Mouse (Mus musculus): ENCODE data around the gene Tbcb. TPM values are rescaled to one million over a fixed set of nuclear protein-coding genes. Genes with fewer than 3 reads are reported as not detected.

The Tbcb gene
- polyA plus RNA-seq (2011; ENCODE audit: insufficient read depth, insufficient read length, low read depth, missing spikeins), result 86.6 and 90.0 TPM in 2 replicates

GRCm38 (mm10) chr7:30231669-30232454, at the start of gene Tbcb, which contains the start of gene Polr2i:
Gene Tbcb, minus strand, starts transcription at chr7:30232272.
Gene Polr2i, plus strand, starts transcription at chr7:30231948.
- H3K4me3 ChIP-seq (ENCODE audit: low read depth, low read length), result peak within 1 kb of the TSS; percentile 92
- peak within 1 kb of the TSS; percentile 55 for H3K9ac ChIP-seq (ENCODE audit: low read depth, poor library complexity, severe bottlenecking)
- H3K36me3 ChIP-seq (ENCODE audit: control insufficient read depth, insufficient read depth, low read length, poor library complexity, severe bottlenecking), result no peaks in the 10 kb centered on the region
- peak within 1 kb of the TSS; percentile 71 for H3K27ac ChIP-seq (ENCODE audit: insufficient read depth, low read length)
- TF ChIP-seq POLR2A (IDR thresholded peaks at IDR 0.05; ENCODE audit: insufficient read depth, low read length), result peak; percentile 83
- no peak for TF ChIP-seq EP300 (IDR thresholded peaks at IDR 0.05; ENCODE audit: insufficient read depth, low read depth, low read length)
- no peaks in the 10 kb centered on the region for H3K9me3 ChIP-seq (replicated peaks; ENCODE audit: control insufficient read depth, insufficient read depth, low read length, poor library complexity, severe bottlenecking)
- no peaks in the 10 kb centered on the region for H3K4me1 ChIP-seq (ENCODE audit: control insufficient read depth, insufficient read depth, low read length)
- H3K27me3 ChIP-seq (ENCODE audit: control insufficient read depth, insufficient read depth, low read length, poor library complexity, severe bottlenecking), result no peaks in the 10 kb centered on the region

GRCm38 (mm10) chr7:30281522-30281921, 49.5 kb upstream of the Tbcb start:
- peaks cover 2% of the 10 kb centered on the region for H3K4me1 ChIP-seq (ENCODE audit: control insufficient read depth, insufficient read depth, low read length)
- no peak overlapping the region for H3K4me3 ChIP-seq (ENCODE audit: low read depth, low read length)
- H3K36me3 ChIP-seq (ENCODE audit: control insufficient read depth, insufficient read depth, low read length, poor library complexity, severe bottlenecking), result no peaks in the 10 kb centered on the region
- no peaks in the 10 kb centered on the region for H3K9me3 ChIP-seq (replicated peaks; ENCODE audit: control insufficient read depth, insufficient read depth, low read length, poor library complexity, severe bottlenecking)
- no peaks in the 10 kb centered on the region for H3K27me3 ChIP-seq (ENCODE audit: control insufficient read depth, insufficient read depth, low read length, poor library complexity, severe bottlenecking)
- peak overlapping the region; percentile 97 for H3K27ac ChIP-seq (ENCODE audit: insufficient read depth, low read length)
- no peak for TF ChIP-seq POLR2A (IDR thresholded peaks at IDR 0.05; ENCODE audit: insufficient read depth, low read length)
- no peak for TF ChIP-seq CTCF (IDR thresholded peaks at IDR 0.05; ENCODE audit: low read depth, low read length)
- TF ChIP-seq EP300 (IDR thresholded peaks at IDR 0.05; ENCODE audit: insufficient read depth, low read depth, low read length), result no peak
- H3K9ac ChIP-seq (ENCODE audit: low read depth, poor library complexity, severe bottlenecking), result peak overlapping the region; percentile 81

DNA sequence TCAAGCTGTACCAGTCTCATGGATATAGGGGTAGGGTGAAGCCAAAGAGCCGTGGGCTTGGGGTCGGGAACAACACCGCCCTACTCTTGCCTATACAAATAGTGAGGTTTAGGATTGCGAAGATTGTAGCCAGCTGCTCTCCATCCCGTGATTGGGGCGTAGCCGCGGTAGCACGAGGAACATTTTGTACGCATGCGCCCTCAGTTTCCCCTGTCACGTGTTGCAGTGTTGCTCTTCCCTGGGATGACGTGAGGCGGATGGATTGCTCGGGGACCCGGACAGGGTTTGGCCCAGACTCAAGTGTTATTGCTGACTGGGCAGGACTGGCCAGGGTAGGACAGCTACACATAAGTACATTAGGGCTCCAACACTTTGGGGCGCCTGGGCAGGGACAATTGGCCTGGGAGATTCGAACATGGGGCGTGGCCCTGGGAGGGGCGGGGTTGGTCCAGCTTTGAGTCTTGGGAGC, 48.6 kb upstream of the Tbcb start:
- Histone ChIP-seq H3K36me3 (ENCODE audit: control insufficient read depth, insufficient read depth, low read length, poor library complexity, severe bottlenecking) (no peaks in the 10 kb centered on the region), H3K9ac (ENCODE audit: low read depth, poor library complexity, severe bottlenecking) (peak overlapping the region; percentile 81), H3K4me1 (ENCODE audit: control insufficient read depth, insufficient read depth, low read length) (peaks cover 2% of the 10 kb centered on the region), H3K4me3 (ENCODE audit: low read depth, low read length) (peak overlapping the region; percentile 73), H3K27me3 (ENCODE audit: control insufficient read depth, insufficient read depth, low read length, poor library complexity, severe bottlenecking) (no peaks in the 10 kb centered on the region), H3K9me3 (replicated peaks; ENCODE audit: control insufficient read depth, insufficient read depth, low read length, poor library complexity, severe bottlenecking) (no peaks in the 10 kb centered on the region), H3K27ac (ENCODE audit: insufficient read depth, low read length) (peak overlapping the region; percentile 97)
- TF ChIP-seq CTCF (IDR thresholded peaks at IDR 0.05; ENCODE audit: low read depth, low read length) (no peak), EP300 (IDR thresholded peaks at IDR 0.05; ENCODE audit: insufficient read depth, low read depth, low read length) (peak; percentile 65; the same call in 1 of the 2 replicates)

DNA sequence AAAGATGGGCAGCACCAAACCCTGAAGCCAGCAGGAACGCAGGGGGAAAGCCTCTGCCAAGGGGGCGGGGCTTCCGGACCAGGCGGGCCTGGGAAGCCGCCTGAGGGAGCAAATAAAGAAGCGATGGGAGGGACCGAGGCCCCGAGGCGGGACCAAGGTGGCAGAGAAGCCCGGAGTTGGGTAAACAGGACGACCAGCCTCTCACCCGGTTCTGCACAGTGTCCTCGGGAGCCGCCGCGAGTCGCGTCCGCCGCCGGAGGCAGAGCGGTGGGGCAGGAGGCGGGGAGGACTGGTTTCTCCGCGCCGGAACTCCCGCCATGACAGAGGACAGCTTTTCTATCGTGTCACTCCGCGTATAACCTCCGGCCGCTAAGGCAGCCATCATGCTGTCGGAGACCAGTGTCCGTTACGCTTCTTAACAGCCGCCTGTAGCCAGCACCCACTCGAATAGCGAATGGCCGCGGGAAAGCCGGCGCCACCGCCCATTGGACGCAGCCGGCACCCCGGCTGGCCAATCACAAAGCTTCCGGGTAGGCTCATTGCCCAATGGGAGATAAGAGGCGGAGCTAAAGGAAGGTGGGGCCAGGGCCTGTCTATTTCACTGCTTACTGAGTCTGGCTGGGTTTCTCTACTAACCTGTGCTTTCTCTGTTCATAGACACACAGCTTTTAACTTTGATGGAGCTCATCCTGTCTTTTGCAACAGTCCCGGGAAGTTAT, 48.0 kb upstream of the Tbcb start, which contains the start of the genes Thap8 and Wdr62:
TSS of gene Thap8 (plus strand) at position 144 of the 719 bp plus-strand sequence.
TSS of gene Wdr62 (minus strand) at position 469 of the 719 bp plus-strand sequence.
- no peaks in the 10 kb centered on the region for H3K9me3 ChIP-seq (replicated peaks; ENCODE audit: control insufficient read depth, insufficient read depth, low read length, poor library complexity, severe bottlenecking)
- H3K27me3 ChIP-seq (ENCODE audit: control insufficient read depth, insufficient read depth, low read length, poor library complexity, severe bottlenecking), result no peaks in the 10 kb centered on the region
- peaks cover 2% of the 10 kb centered on the region for H3K4me1 ChIP-seq (ENCODE audit: control insufficient read depth, insufficient read depth, low read length)
- peak within 1 kb of the TSS; percentile 97 for H3K27ac ChIP-seq (ENCODE audit: insufficient read depth, low read length)
- H3K36me3 ChIP-seq (ENCODE audit: control insufficient read depth, insufficient read depth, low read length, poor library complexity, severe bottlenecking), result no peaks in the 10 kb centered on the region
- TF ChIP-seq POLR2A (IDR thresholded peaks at IDR 0.05; ENCODE audit: insufficient read depth, low read length) (peak; percentile 80), EP300 (IDR thresholded peaks at IDR 0.05; ENCODE audit: insufficient read depth, low read depth, low read length) (no peak), CTCF (IDR thresholded peaks at IDR 0.05; ENCODE audit: low read depth, low read length) (no peak)
- H3K9ac ChIP-seq (ENCODE audit: low read depth, poor library complexity, severe bottlenecking), result peak within 1 kb of the TSS; percentile 81
- H3K4me3 ChIP-seq (ENCODE audit: low read depth, low read length), result peak within 1 kb of the TSS; percentile 80

GRCm38 (mm10) chr7:30279536-30279935, 47.5 kb upstream of the Tbcb start:
- Histone ChIP-seq H3K9me3 (replicated peaks; ENCODE audit: control insufficient read depth, insufficient read depth, low read length, poor library complexity, severe bottlenecking) (no peaks in the 10 kb centered on the region), H3K9ac (ENCODE audit: low read depth, poor library complexity, severe bottlenecking) (peak overlapping the region; percentile 81), H3K4me1 (ENCODE audit: control insufficient read depth, insufficient read depth, low read length) (peaks cover 2% of the 10 kb centered on the region), H3K36me3 (ENCODE audit: control insufficient read depth, insufficient read depth, low read length, poor library complexity, severe bottlenecking) (no peaks in the 10 kb centered on the region), H3K27me3 (ENCODE audit: control insufficient read depth, insufficient read depth, low read length, poor library complexity, severe bottlenecking) (no peaks in the 10 kb centered on the region), H3K27ac (ENCODE audit: insufficient read depth, low read length) (peak overlapping the region; percentile 81), H3K4me3 (ENCODE audit: low read depth, low read length) (peak overlapping the region; percentile 80)
- TF ChIP-seq CTCF (IDR thresholded peaks at IDR 0.05; ENCODE audit: low read depth, low read length) (no peak), POLR2A (IDR thresholded peaks at IDR 0.05; ENCODE audit: insufficient read depth, low read length) (no peak), EP300 (IDR thresholded peaks at IDR 0.05; ENCODE audit: insufficient read depth, low read depth, low read length) (no peak)

Data from ES-Bruce4 (cell line).